Mouse (Mus musculus) embryo, embryonic 10 days (tissue): ENCODE results near the gene Lrrn2.

Experiments used
- DNase-seq: peaks from one replicate; pipeline ENCODE4 v3.0.0-alpha.2; 2015; ENCODE audit warnings: low spot score

Lrrn2 gene

GRCm38 (mm10) chr1:132880161-132881005 is at the start of gene Lrrn2:
Gene Lrrn2 (plus strand): TSS chr1:132880273.
- DNase-seq: peak; percentile 73

GRCm38 (mm10) chr1:132831963-132832362 is 48.1 kb upstream of the Lrrn2 start:
- DNase-seq: no peak

GRCm38 (mm10) chr1:132834037-132834436 is 46.0 kb upstream of the Lrrn2 start:
- no peak for DNase-seq

- no peak for DNase-seq
Measured at GRCm38 (mm10) chr1:132836895-132837294, 43.2 kb upstream of the Lrrn2 start.

GRCm38 (mm10) chr1:132837691-132838090 is 42.4 kb upstream of the Lrrn2 start:
- no peak for DNase-seq

GRCm38 (mm10) chr1:132838371-132838770 is 41.7 kb upstream of the Lrrn2 start:
- DNase-seq: no peak

- DNase-seq: no peak
Measured at GRCm38 (mm10) chr1:132843612-132844011, 36.5 kb upstream of the Lrrn2 start.

- DNase-seq: no peak
Measured at GRCm38 (mm10) chr1:132844088-132844804, 35.8 kb upstream of the Lrrn2 start.

- no peak for DNase-seq
Measured at GRCm38 (mm10) chr1:132845766-132846165, 34.3 kb upstream of the Lrrn2 start.

GRCm38 (mm10) chr1:132850809-132851208 is 29.3 kb upstream of the Lrrn2 start:
- DNase-seq: no peak

GRCm38 (mm10) chr1:132851296-132851695 is 28.8 kb upstream of the Lrrn2 start:
- DNase-seq: no peak

GRCm38 (mm10) chr1:132851771-132852170 is 28.3 kb upstream of the Lrrn2 start:
- DNase-seq: no peak

- DNase-seq: no peak
Measured at GRCm38 (mm10) chr1:132853312-132853711, 26.8 kb upstream of the Lrrn2 start.

- DNase-seq: peak; percentile 40
Measured at GRCm38 (mm10) chr1:132858516-132859383, 21.3 kb upstream of the Lrrn2 start.

GRCm38 (mm10) chr1:132864220-132864619 is 15.9 kb upstream of the Lrrn2 start:
- DNase-seq: no peak

- DNase-seq: no peak
Measured at GRCm38 (mm10) chr1:132865585-132865984, 14.5 kb upstream of the Lrrn2 start.

- DNase-seq: no peak
Measured at GRCm38 (mm10) chr1:132870327-132870726, 9.7 kb upstream of the Lrrn2 start.

- no peak for DNase-seq
Measured at GRCm38 (mm10) chr1:132878951-132879610, 992 bp upstream of the Lrrn2 start.

- DNase-seq: no peak
Measured at GRCm38 (mm10) chr1:132879801-132880160, 292 bp upstream of the Lrrn2 start.

- peak; percentile 71 for DNase-seq
Measured at GRCm38 (mm10) chr1:132881041-132881761, 1.1 kb downstream of the Lrrn2 start.

- DNase-seq: no peak
Measured at GRCm38 (mm10) chr1:132881836-132882235, 1.8 kb downstream of the Lrrn2 start.
